Mouse (Mus musculus): Measurements from ENCODE around the gene Snip1. TPM values are rescaled to one million over a fixed set of nuclear protein-coding genes. Genes with fewer than 3 reads are reported as not detected.

The Snip1 gene
- total RNA-seq, 2 experiments from 2014 or later: 21.2 to 22.2 TPM

DNA sequence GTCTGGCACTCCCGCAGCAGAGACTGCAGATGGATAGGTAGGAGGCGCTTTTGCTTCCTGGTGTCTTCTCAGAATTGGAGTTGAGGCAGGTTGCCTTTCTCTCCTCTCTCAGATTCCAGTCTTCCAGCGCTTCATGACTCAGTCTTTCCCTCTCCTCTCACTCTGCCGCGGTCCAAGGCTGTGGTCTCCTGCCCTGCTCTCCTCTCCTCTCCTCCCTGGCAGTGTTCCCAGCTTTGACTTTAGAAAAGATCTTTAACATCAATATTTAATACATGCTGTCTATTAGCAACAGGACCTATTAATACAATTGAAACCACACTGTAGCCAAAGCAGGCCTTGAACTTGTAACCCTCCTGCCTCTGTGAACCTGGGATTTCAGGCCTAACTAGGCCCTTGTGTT, 29.6 kb downstream of the Snip1 start:
- DNase-seq (ENCODE audit: low spot score in 2 of 2): no peak

DNA sequence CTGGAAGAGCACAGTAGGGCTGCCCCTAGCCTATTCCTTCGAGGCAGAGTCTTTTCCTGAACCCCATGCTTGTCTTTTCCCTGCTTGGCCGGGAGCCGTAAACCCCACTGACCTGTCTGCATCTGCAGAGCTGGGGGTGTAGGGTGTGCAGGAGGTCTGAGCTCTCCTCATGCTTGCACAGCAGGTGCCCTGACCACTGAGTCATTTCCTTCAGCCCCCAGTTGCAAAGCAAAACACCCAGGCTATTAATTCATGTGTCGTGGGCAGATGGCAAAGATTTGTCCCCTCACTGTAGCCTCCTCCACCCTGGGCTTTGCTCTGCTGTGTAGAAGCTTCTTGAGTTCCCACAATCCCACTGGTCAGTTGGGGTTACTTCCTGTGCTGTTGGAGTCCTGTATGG, 30.9 kb downstream of the Snip1 start:
- no peak for DNase-seq (ENCODE audit: low spot score in 2 of 2)

DNA sequence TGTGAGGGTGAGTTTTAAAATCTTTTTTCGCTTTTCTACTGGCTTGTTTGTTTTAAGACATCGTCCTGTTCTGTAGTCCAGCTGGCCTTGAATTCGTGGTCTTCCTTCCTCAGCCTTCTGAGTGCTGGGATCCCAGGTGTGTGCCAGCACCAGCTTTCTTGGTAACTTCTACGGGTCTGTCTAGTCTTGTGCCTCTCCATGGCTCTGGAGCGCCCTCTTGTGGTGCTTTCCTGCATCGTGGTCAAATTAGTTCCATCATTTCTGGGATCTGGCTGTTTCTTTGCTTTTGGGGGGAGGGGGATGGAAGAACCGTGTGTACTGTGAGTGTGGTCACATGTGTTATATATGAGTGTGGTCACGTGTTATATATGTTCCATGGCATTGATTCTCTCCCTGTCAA, 33.0 kb downstream of the Snip1 start:
- peak; percentile 63 to 74 for DNase-seq (ENCODE audit: low spot score in 2 of 2)

DNA sequence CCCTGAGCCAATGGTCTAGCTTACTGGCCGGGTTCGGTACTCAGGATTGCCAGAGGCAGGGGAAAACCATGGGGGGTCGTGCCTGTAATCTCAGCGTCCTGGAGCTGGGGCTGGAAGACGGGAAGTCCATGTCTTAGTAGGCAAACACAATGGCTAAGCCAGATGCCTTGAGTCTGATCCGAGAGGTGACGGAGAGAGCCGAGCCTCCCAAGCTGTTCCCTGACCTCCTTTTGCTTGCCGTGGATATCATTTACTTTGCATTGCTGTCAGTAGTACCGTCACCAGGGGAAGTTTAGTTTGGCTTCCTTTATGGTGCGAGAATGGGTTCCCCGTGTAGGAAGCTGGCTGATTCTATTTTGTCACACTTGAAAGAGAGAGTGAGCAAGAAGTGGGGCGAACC, 34.9 kb downstream of the Snip1 start:
- DNase-seq (ENCODE audit: low spot score in 2 of 2): no peak

DNA sequence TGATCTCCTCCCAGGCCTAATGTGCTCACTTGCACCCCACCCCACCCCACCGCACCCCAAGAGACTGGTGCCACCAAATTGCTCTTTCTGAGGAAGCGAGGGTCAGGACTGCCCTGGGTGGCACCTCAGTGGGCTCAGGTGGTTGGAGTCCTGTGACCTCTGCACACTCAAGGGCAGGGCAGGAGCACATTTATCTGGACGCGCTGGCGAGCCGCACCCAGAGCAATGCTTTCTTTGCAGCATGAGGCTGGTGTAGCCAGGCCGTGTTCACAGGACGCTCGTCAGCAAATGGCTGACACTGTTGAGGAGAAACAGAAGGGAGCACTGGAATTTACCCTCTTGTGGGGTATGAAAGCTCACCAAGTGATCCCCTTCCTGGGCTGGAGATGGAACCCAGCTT, 38.9 kb downstream of the Snip1 start:
- DNase-seq (ENCODE audit: low spot score in 2 of 2): no peak

DNA sequence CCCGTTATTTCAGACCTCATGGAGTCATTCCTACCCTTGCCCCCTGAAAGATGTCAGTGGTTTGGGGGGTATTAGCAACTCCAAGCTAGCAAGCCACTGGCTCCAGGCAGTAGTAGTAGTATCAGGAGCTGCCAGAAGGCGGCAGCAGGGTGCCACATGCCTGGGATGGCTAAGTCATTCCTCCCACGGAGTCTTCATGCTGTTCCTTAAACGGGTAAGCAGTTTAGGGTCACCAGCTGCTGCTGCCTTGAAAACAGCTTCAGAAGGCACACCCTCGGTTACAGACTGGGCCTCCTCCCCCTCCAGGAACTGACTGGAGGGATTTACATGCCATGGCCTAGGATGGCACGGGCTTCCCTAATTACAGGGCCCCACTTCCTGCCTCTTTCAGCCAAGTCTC, 48.2 kb downstream of the Snip1 start:
- peak; percentile 62 to 67 for DNase-seq (ENCODE audit: low spot score in 2 of 2)

DNA sequence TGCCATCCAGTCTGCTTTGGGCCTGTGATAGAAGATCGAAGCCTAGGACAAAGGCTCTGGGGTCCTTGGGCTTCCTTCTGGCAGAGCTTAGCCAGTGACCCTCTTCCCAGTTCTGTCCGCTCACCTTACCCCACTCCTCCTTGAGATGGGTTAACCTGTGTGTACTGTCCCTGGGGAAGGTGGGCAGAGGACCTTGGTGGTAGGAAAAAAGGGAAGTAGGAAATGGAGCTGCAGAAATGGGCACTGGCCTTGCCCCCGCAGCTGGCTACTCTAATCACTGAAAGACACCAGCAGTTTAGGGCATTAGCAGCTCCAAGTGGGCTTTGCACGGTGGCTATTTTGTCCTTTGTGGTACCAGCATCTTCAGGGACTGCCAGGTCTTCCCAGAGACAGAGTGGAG, 48.6 kb downstream of the Snip1 start:
- no peak for DNase-seq (ENCODE audit: low spot score in 2 of 2)

DNA sequence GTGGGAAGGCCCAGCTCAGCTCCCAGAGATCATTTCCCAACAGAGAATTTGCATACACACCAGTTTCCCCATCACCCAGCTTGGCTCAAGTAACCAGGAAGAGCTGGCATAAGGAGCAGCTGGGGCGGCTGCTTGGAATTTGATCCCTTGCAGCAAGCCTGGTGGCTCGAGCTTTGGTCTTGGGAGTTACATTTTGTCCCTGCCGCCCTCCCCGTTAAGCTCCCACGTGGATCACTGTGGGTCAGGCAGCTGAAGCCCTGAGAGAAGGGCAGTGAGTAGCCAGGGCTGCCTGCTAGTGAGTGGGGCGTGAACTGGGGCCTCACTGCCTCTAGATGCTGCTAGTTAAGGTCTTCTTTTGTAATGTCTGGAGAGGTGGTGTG, 49.2 kb downstream of the Snip1 start:
- DNase-seq (ENCODE audit: low spot score in 2 of 2): no peak

DNA sequence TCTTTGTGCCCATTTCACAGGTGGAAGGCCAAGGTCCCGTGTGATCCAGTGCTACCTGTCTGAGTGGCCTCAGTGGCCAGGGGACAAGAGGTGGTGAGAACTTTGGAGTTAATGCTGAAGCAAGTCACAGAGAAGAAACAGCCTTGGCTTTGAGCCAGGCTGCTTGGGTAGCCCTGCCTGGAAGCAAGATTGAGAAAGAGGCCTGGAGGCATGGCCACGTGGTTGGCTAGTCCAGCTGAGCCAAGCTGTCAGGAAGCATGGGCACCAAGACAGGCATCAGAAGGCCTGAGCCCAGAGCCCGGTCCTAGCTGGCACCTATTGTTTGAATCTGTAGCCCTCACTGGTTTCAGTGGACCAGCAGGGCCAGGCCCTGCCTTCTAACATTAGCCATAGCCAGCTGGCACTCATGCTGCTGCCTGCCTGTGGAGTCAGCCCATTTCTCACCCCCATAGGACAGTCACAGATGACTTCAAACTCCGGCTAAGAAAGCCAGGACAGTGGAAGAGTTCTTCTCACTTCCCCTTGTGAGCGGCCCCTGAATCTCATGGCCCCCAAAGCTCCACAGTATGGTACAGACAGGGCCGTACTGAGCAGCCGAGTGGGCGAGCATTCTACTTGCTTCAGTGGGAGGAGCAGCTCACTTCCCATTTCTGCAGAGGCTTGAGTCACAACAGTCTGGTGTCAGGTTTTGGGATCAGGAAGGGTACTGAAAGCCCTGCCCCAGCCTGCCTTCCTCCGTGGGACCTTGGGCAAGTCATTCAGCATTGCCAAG, 49.8 kb downstream of the Snip1 start:
- no peak for DNase-seq (ENCODE audit: low spot score in 2 of 2)

DNA sequence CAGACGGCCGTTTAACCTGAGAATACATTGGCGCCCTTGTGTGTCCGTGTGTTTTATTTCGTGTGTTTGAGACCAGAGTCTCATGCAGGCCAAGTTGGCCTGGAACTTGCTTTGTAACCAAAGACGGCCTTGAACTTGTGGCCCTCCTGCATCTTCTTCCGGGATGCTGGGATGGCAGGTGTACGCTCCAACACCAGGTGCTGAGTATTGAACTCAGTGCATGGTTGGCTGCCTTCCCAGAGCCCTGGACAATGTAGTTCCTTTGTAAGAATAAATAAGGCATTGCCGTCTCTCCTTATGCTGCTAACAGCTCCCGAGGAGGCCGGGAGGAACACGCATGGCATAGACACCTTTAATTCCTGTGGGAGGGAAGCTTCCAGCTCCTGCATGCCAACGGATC, 50.5 kb downstream of the Snip1 start:
- DNase-seq (ENCODE audit: low spot score in 2 of 2): no peak

DNA sequence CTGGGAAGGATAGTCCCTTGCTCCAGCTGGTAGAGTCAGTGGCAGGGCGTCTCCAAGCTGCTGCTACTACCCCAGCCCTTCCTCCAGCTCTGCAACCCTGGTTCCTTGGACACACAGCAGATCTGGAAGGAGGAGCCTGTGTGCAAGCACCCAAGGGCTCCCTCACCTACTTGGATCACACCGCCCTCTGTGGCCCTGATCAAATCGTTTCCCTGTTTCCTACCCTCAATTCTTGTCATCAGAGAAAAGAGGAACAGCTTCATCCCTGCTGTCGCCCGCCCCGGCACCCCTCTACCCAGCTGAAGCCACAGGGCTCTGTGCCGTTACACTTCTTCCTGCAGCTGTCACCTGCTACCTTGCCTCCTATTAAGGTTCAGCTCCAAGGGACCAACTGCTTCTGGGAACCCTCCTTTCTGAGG, 51.4 kb downstream of the Snip1 start:
- no peak for DNase-seq (ENCODE audit: low spot score in 2 of 2)

DNA sequence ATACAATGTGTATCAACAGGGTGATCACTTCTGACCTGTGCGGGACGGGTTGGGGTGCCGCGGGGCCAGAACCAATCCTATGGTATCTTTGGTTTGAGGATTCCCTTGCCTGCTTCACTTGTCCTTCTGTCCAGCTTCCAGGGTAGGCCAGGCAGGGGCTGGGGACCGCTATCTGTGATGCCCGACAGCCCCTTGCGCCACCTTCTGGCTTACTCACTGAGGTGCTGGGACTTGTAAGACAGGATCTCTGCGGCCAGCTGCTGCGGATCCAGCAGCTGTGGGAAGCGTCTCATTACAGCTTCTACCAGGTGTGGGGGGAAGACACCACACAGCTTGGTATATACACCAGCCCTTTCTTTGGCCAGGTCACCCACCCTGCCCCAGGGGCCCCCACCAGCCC, 52.6 kb downstream of the Snip1 start:
- no peak for DNase-seq (ENCODE audit: low spot score in 2 of 2)

DNA sequence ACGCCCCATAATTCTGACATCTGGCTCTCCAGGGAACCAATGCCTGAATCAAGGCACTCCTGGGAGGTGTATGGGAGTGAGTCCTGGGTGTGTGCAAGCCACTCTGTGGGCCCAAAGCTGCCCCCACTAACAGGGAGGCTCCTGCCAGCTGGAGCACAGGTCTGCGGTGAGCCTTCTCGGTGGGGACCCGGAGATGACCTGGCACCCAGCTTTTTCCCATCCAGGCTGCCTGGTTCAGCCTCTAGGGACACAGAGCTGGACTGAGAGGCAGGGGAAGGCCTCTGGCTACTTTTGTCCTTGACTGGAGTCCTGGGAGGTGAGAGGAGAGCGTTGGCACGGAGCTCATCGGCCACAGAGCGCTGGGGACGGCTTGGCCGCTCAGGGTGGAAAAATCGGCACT, 53.2 kb downstream of the Snip1 start:
- DNase-seq (ENCODE audit: low spot score in 2 of 2): no peak

DNA sequence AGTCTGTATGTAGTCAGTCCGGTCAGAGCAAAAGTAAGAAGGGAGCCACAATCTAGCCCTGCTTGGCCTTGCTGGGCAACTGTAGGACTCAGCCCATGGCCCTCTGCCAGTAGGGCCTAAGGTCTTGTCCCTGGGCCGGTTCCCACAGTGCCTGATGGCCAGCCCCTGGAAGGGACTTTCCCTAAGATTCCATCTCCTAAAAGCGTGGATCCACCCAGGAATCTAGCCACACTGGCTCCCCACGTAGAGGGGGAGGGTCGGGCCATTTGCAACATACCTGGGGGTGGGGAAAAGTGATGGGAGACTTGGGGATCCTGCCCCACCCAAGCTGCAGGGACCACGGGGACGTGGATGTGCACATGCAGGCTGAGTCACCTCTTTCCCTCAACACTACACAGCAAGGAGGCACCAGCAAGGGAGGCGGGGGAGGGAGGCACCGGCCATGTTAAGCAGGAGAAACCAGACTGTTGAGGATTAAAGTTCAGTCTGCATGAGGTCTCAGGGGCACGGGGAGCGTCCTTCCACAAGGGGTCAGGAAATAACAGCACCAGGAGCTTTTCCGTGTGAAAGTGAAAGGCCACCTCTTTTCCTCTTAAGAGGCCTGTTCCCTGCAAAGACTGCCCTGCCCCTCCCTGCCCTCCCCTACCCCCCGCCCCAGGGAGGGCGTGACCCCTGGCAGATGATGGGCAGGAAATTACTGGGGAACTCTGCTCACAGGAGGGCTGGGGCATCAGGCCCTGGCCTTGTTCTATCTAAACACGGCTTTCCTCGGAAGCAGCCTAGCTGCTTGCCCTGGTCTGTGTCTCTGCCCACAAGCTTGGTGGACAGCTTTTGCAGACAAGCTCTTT, 56.2 kb downstream of the Snip1 start:
- DNase-seq (ENCODE audit: low spot score in 2 of 2): peak in 1 of 2 experiments; percentile 47

DNA sequence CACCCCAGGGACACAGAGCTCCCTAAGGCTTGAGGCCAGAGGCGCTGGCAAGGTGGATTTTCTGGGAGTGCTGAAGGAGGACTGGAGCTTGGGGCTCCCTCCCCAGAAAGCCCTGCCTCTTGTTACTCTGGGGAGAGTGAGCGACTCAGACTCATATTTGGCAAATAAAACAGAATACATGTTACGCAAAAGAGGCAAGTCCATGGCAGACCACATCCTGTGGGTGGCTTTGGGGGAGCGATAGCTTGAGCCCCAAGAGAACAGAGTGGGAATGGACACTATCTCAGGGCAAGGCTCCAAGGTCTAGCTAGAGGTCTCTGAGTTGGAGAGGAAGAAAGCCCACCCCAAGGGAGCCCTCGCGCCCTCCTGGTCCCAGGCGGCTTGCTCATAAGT, 56.8 kb downstream of the Snip1 start:
- DNase-seq (ENCODE audit: low spot score in 2 of 2): no peak

Other genes starting within 250 kb of the Snip1 start
- gene Yrdc, start 216.0 kb upstream of the Snip1 start, total RNA-seq (2021): 10 to 100 TPM; 42.2 to 42.3 TPM
- 10 to 100 TPM; 50.8 to 60.1 TPM for gene 1110065P20Rik, start 215.5 kb upstream of the Snip1 start, total RNA-seq (2021)
- gene Maneal, start 204.5 kb upstream of the Snip1 start, total RNA-seq (2021): 1 to 10 TPM; 7.3 to 7.6 TPM
- 10 to 100 TPM; 10.2 to 11.2 TPM for gene Epha10, start 185.8 kb upstream of the Snip1 start, total RNA-seq (2021)
- gene 9930104L06Rik, start 129.6 kb upstream of the Snip1 start, total RNA-seq (2021): 10 to 100 TPM; 17.8 to 23.3 TPM
- gene Cdca8, start 127.4 kb upstream of the Snip1 start, total RNA-seq (2021): 10 to 100 TPM; 25.6 to 31.5 TPM
- gene Rspo1, start 80.2 kb upstream of the Snip1 start, total RNA-seq (2021): 1 to 10 TPM; 6.7 to 9.7 TPM
- 10 to 100 TPM; 79.6 to 81.6 TPM for gene Gnl2, start 50.1 kb upstream of the Snip1 start, total RNA-seq (2021)
- gene Dnali1, start 969 bp upstream of the Snip1 start, total RNA-seq (2021): not detected
- gene Meaf6, start 18.5 kb downstream of the Snip1 start, total RNA-seq (2021): 10 to 100 TPM; 43.1 to 45.4 TPM
- 1 to 10 TPM; 7.1 to 8.8 TPM for gene Zc3h12a, start 61.2 kb downstream of the Snip1 start, total RNA-seq (2021)

Data from adrenal gland, postnatal 4 days (tissue).